Mouse (Mus musculus) forebrain, embryonic 12.5 days (tissue): Measurements from ENCODE around the gene Kcnc1. TPM values are rescaled to one million over a fixed set of nuclear protein-coding genes. Genes with fewer than 3 reads are reported as not detected.
A peak's percentile ranks its signal among the peaks of the same experiment; 100 is the strongest.

Experiments
- ATAC-seq: fragments of 200-750 bp; cut with Nextera tagmentation; 2 replicates; pipeline ENCODE4 v1.8.0; 2017; ENCODE audit warnings: moderate TSS enrichment; ENCODE audit not compliant: low FRiP score
- H3K27ac ChIP-seq: fragments of 300-500 bp; sonication (generic); 2 replicates; pipeline ENCODE4 v1.5.1; 2016; ENCODE audit warnings: mild to moderate bottlenecking
- H3K27me3 ChIP-seq: fragments of 300-500 bp; sonication (generic); 2 replicates; pipeline ENCODE4 v1.6.1; 2016; ENCODE audit warnings: mild to moderate bottlenecking
- H3K36me3 ChIP-seq: fragments of 300-500 bp; sonication (generic); replicated peaks from 2 replicates; pipeline ENCODE4 v1.6.1; 2016; ENCODE audit warnings: mild to moderate bottlenecking
- H3K4me1 ChIP-seq: fragments of 300-500 bp; sonication (generic); 2 replicates; pipeline ENCODE4 v1.6.1; 2016
- H3K4me2 ChIP-seq: fragments of 300-500 bp; sonication (generic); 2 replicates; pipeline ENCODE4 v1.6.1; 2016; ENCODE audit warnings: mild to moderate bottlenecking, moderate library complexity
- H3K4me3 ChIP-seq: fragments of 300-500 bp; sonication (generic); replicated peaks from 2 replicates; pipeline ENCODE4 v1.5.1; 2016; ENCODE audit warnings: mild to moderate bottlenecking
- H3K9ac ChIP-seq: fragments of 300-500 bp; sonication (generic); 2 replicates; pipeline ENCODE4 v1.6.1; 2016; ENCODE audit warnings: mild to moderate bottlenecking
- H3K9me3 ChIP-seq: fragments of 300-500 bp; sonication (generic); 2 replicates; pipeline ENCODE4 v1.6.1; 2016
- WGBS: fragments of 180-500 bp; shearing (Covaris S2); methylation state at CpG from one replicate; pipeline ENCODE4 v1.1.7; 2016; 5-methylcytosine and 5-hydroxymethylcytosine counted together
- polyA plus RNA-seq: library from polyadenylated mRNA; unstranded; fragments of >200 nt; fragmentation: Nextera tagmentation; extraction: Ambion mirVana; gene quantifications from 2 replicates; pipeline ENCODE4 v1.2.1, GENCODE M21; 2016

The Kcnc1 gene
- polyA plus RNA-seq, 1 experiment from 2014 or later: 4.8 TPM

DNA sequence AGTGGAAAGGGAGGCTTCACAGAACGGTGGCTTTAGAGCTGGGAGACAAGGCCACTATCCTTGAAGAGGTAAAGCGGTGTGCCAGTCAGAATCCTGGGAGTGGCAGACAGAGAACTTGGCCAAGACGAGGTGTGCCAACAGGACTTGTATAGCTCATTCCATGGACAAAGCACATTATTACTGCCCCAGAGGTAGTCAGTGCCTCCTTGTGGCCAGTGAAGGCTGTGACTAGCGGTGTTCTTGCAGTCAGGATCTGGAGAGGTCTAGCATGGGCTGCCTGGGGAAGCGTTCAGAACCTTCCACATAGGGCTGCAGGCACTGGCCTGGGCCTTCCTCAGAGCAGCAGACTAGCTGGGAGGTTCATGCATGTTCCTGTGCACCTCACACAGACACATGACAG is 39.5 kb downstream of the Kcnc1 start:
- Histone ChIP-seq H3K4me3 (no peak overlapping the region), H3K27ac (no peak overlapping the region), H3K4me1 (peaks cover 10% of the 10 kb centered on the region; the same call in 1 of the 2 replicates), H3K9ac (no peak overlapping the region), H3K4me2 (no peak overlapping the region), H3K9me3 (no peaks in the 10 kb centered on the region), H3K36me3 (no peaks in the 10 kb centered on the region), H3K27me3 (no peaks in the 10 kb centered on the region)
- 90% methylated on average over 5 of the region's 5 CpGs for WGBS
- no peak for ATAC-seq

DNA sequence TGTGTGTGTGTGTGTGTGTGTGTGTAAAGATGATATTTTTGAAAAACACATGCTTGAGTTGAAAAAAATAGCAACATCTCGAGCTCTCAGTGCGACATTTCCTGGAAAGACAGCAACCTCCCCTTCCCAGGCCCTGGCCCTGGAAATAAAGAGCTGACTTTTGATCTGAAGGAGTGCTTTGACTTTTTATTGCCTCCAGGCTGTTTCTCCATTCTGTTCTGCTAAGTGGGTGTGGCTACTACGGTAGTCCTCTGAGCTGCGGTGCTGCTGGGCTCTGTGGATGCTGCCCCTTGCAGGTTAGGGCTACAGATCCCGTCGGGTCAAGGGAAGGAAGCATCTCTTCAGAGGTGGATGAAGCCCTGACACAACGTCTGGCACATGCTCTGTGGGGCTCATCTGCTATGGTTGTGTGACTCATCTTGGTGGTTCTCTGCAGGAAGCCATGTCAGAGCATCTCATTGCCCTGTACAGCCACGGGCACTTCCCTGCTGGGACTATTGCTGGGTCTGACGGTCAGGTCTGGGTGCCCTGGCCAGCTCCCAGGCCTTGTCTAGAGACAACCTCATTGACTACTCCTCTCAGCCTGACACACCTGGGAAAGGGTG is 42.3 kb downstream of the Kcnc1 start:
- H3K4me2 ChIP-seq: no peak overlapping the region
- peaks cover 5% of the 10 kb centered on the region; the same call in 1 of the 2 replicates for H3K4me1 ChIP-seq
- WGBS: 82% methylated on average over 9 of the region's 9 CpGs
- no peak overlapping the region for H3K27ac ChIP-seq
- H3K4me3 ChIP-seq: no peak overlapping the region
- ATAC-seq: no peak
- no peaks in the 10 kb centered on the region for H3K9me3 ChIP-seq
- H3K27me3 ChIP-seq: no peaks in the 10 kb centered on the region
- no peak overlapping the region for H3K9ac ChIP-seq
- H3K36me3 ChIP-seq: no peaks in the 10 kb centered on the region; the same call in 1 of the 2 replicates

DNA sequence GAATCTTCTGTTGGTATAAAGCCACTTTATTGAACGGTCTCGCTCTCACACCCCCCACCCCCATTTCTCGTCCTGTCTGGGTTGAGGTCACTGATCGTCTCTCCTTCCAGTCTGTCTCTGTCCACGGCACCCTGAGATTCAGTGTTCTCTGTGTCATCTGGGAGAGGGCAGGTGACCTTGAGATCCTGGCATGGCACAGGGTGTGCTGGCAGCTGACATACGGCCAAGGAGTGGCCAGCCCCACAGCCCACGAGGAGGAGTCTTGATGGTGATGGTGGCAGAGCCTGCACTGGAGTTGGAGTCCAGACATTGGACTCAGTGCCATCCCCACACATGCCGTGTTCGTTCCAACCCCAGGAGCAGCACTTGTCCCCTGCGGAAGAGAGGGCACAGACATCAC is 46.9 kb downstream of the Kcnc1 start:
- Histone ChIP-seq H3K9ac (no peak overlapping the region), H3K4me2 (no peak overlapping the region), H3K27me3 (no peaks in the 10 kb centered on the region), H3K36me3 (no peaks in the 10 kb centered on the region; the same call in 1 of the 2 replicates), H3K4me1 (0 out of 2 replicates have a peak, but pooled peaks cover 5% of the 10 kb centered on the region), H3K9me3 (no peaks in the 10 kb centered on the region), H3K4me3 (no peak overlapping the region), H3K27ac (no peak overlapping the region)
- ATAC-seq: no peak
- WGBS: 90% methylated on average over 10 of the region's 10 CpGs

DNA sequence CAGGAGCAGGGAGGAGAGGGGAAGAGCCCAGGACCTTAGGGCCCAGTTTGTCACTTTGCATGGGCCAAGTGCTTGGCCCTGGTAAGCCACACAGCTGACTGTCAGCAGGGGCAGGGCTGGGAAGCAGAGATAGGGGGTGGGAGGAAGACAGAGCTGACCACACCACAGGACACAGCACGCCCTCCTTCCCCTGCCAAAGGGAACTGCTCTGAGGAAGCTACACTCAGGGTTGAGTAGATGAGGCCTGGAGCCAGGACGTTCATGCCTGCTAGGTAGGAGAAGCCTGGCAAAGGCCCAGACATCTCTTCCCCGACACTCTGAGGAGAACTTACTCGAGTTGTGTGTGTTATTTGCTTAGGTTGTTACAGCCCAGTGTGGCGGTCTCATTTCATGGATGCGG is 49.6 kb downstream of the Kcnc1 start:
- Histone ChIP-seq H3K9me3 (no peaks in the 10 kb centered on the region), H3K4me2 (no peak overlapping the region), H3K36me3 (no peaks in the 10 kb centered on the region; the same call in 1 of the 2 replicates), H3K27ac (no peak overlapping the region), H3K4me1 (peaks cover 19% of the 10 kb centered on the region), H3K4me3 (no peak overlapping the region), H3K27me3 (no peaks in the 10 kb centered on the region), H3K9ac (no peak overlapping the region)
- ATAC-seq: no peak
- WGBS: 84% methylated on average over 6 of the region's 6 CpGs

DNA sequence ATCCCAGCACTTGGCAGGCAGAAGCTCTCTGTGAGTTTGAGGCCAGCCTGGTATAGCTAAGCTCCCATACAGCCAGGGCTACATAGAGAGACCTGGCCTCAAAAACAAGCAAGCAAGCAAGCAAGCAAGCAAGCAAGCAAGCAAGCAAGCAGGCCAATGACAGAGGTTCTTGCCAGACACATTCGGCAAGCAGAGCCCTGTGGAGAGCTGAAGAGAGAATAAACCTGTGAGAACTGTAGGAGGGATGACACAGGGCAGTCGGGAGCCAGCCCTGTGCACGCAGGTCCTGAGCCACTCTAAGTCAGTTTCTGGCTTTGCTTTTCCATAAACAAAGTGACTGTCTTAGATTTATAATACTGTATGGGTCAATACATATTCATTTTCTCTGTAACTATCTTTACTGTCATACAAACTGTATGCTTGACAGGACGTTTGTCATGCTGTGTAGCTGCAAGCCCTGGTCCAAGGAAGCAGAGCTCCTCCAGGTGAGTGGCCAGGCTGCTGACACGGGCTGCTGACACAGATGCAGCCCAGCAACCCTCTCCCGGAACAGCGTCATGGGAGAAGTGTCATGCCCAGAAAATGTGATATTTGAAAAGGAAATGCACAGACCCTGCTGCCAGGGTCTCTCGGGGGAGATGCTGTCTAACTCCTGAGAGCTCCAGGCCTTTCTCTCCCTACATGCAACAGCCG is 51.3 kb downstream of the Kcnc1 start:
- Histone ChIP-seq H3K27me3 (no peaks in the 10 kb centered on the region), H3K4me2 (no peak overlapping the region), H3K9ac (no peak overlapping the region), H3K9me3 (no peaks in the 10 kb centered on the region), H3K4me1 (peaks cover 19% of the 10 kb centered on the region), H3K36me3 (no peaks in the 10 kb centered on the region), H3K27ac (no peak overlapping the region), H3K4me3 (no peak overlapping the region)
- WGBS: 67% methylated on average over 9 of the region's 9 CpGs
- no peak for ATAC-seq

DNA sequence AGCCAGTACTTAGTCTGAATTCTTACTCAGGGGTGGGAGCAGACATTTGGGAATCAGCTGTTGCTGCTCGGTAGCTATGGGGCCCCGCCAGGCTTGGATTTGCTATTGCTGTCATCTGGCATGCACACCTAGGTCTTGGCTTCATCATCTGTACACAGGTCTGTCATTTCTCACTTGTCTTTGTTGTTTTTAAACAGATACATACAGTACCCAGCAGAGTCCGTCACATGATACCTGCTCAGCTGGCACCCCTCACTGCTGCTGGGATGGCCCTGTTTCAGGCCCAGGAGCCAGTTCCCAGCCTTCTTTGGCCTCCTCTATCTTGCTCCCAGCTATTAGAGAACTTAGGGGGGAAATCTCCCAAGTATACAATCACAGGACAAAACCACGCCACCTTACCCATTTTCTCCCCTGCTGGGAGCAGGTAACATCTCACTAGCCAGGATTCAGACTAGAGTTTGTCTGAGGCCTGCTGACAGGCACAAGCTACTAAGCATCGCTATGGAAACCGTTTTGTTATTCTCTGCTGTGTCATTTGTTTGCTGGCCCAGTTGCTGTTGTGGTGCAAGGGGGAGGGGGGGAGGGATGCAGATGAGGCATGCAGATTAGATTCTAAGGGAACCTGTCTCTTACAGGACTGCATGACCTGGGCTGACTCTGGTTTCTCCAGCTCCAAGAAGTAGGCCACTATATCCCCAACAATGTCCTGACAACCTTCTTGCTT is 52.8 kb downstream of the Kcnc1 start:
- Histone ChIP-seq H3K4me1 (peaks cover 26% of the 10 kb centered on the region), H3K4me2 (no peak overlapping the region; the same call in 1 of the 2 replicates), H3K36me3 (no peaks in the 10 kb centered on the region), H3K9me3 (no peaks in the 10 kb centered on the region), H3K27me3 (no peaks in the 10 kb centered on the region), H3K27ac (0 out of 2 replicates have a peak overlapping the region, but pooled peaks have one; percentile 36), H3K4me3 (no peak overlapping the region), H3K9ac (no peak overlapping the region)
- 54% methylated on average over 6 of the region's 6 CpGs for WGBS
- 0 out of 2 replicates have a peak, but pooled peaks have one; percentile 39 for ATAC-seq

DNA sequence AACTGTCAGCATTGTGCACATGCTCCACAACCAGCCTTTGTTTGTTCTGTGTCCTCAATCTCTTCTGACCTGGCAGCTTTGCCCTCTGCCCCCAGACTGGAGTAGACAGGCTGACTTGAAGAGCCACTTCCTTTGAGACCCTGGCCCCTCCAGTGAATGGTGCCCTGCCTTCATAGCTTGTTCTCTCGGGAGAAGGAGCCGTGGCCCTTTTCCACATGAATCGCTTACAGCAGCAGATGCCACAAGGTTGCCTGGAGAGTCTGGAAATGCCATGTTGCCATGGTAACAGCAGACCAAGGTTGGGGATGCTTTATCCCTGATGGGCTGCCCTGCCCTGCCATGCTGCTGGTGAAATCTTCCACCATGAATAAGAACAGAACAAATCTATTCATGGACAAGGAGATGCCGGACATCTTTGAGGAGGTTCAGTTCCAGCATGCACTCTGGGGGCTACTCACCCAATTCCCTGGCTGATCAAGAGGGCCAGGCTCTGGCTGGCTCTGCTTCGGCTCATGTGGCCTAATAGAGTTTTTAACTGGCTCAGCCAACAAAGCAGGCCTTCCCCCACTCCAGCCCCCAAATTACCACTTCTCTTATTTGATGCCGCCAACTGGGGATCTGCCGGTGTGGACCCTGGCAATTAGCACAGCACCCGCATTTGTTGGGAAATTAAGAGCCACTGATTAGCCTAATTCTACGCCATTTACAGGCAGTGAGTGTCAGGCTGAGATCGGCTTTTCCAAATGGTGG is 57.8 kb downstream of the Kcnc1 start:
- H3K9ac ChIP-seq: no peak overlapping the region
- peaks cover 4% of the 10 kb centered on the region; the same call in 1 of the 2 replicates for H3K27me3 ChIP-seq
- H3K27ac ChIP-seq: peak overlapping the region; percentile 85
- WGBS: 10% methylated on average over 10 of the region's 10 CpGs
- no peaks in the 10 kb centered on the region for H3K9me3 ChIP-seq
- 0 out of 2 replicates have a peak overlapping the region, but pooled peaks have one; percentile 19 for H3K4me2 ChIP-seq
- no peaks in the 10 kb centered on the region for H3K36me3 ChIP-seq
- peak; percentile 91 for ATAC-seq
- H3K4me1 ChIP-seq: peaks cover 26% of the 10 kb centered on the region
- H3K4me3 ChIP-seq: no peak overlapping the region

DNA sequence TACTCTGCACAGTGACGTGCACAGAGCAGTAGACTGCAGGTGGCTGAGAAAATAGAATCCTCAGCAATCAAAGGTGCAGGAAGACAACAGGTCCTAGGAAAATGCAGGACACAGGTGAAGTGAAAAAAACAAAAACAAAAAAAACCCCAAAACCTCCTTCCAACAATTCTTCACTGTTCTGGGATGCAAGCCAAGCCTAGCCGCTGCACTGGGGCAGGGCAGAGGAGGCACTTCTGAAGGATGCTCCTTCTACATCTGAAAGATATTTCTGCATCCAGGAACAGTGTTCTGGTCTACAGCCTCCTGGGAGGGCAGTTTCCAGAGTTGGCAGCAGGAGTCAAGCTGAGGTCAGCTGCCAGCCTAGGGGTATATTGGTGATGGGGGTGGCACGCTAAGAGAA is 61.6 kb downstream of the Kcnc1 start:
- ATAC-seq: no peak
- peaks cover 24% of the 10 kb centered on the region for H3K4me1 ChIP-seq
- WGBS: 77% methylated on average over 3 of the region's 3 CpGs

DNA sequence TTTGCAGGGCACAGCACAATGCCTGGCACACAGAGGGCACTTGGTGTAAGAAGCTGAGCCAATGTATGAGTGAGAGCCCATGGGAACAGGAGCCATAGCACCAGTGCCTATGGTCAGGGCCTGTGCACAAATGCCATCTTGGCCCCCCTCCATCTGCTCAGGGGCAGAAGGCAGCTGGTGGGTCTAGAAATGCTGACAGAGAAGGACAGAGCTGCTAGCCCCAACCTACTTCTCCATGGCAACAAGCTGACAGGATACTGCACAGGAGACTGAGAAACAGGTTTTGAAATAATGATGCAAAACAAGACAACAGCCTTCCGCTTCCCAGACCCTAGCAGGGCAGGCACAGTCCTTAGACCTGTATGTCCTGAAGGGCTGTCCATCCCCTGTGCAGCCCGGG is 62.9 kb downstream of the Kcnc1 start:
- H3K4me1 ChIP-seq: peaks cover 16% of the 10 kb centered on the region

More for the DNA sequence above, 61.6 kb downstream of the Kcnc1 start:
- Histone ChIP-seq H3K9me3 (no peaks in the 10 kb centered on the region), H3K9ac (no peak overlapping the region), H3K27me3 (peaks cover 4% of the 10 kb centered on the region; the same call in 1 of the 2 replicates), H3K36me3 (no peaks in the 10 kb centered on the region), H3K4me3 (no peak overlapping the region), H3K27ac (no peak overlapping the region), H3K4me2 (no peak overlapping the region)

DNA sequence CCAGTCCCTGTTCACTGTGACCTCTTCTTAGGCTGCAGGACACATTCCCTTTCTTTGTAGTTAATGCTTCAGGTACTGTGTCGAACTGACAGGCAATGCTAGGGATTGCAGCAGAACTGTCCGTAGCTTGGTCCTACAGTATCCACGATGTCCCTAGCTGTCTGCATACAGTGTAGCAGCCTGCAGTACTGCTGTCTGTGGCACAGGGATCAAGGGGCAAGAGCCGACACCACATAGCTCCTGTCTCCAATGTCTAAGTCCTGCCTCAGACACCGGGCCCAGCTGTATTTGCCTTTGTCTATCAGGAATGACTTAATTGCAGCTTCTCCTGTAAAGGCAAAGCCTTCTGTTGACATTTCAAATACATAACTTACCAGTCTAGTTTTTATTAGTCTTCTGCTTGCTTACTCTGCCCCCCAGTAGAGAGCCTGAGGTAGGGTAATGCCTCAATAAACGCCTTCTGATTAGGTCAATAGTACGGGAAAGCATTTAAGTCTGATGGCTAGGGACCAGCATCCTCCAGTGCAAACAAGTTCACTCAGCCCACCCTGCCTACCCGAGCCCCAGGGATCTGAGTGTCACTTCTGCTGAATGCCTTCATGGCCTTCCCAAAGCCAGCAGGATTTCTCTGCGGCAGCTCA is 63.4 kb downstream of the Kcnc1 start:
- 82% methylated on average over 9 of the region's 9 CpGs for WGBS
- peaks cover 11% of the 10 kb centered on the region for H3K4me1 ChIP-seq
- H3K9me3 ChIP-seq: no peaks in the 10 kb centered on the region
- H3K36me3 ChIP-seq: no peaks in the 10 kb centered on the region
- H3K9ac ChIP-seq: no peak overlapping the region
- no peak overlapping the region for H3K4me3 ChIP-seq
- peaks cover 4% of the 10 kb centered on the region; the same call in 1 of the 2 replicates for H3K27me3 ChIP-seq
- H3K4me2 ChIP-seq: no peak overlapping the region
- ATAC-seq: peak; percentile 49; the same call in 1 of the 2 replicates
- peak overlapping the region; percentile 44; the same call in 1 of the 2 replicates for H3K27ac ChIP-seq

More for the DNA sequence above, 62.9 kb downstream of the Kcnc1 start:
- Histone ChIP-seq H3K4me3 (no peak overlapping the region), H3K9ac (no peak overlapping the region), H3K4me2 (no peak overlapping the region), H3K27ac (peak overlapping the region; percentile 44; the same call in 1 of the 2 replicates), H3K27me3 (peaks cover 4% of the 10 kb centered on the region; the same call in 1 of the 2 replicates), H3K36me3 (no peaks in the 10 kb centered on the region), H3K9me3 (no peaks in the 10 kb centered on the region)
- ATAC-seq: no peak
- 76% methylated on average over 2 of the region's 2 CpGs for WGBS

DNA sequence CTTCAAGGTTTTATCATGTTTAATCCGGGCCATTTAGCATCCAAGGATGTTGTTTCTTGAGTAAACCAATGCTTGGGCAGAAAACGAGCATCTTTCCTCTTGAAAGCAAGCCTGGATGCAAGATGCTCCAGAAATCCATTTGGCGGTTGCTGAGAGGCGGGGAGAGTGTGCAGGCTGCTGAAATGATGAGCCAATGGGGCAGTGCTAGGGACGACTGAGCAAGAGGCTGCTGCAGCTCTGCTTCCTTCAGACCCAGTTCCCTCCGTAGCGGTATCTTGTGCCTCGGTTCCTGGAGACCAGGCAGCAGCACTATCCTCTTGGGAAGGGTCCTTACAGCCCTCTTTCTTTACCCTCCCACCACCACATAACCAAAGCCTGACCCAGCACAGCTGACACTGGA is 66.0 kb downstream of the Kcnc1 start:
- H3K9me3 ChIP-seq: no peaks in the 10 kb centered on the region
- no peak overlapping the region for H3K9ac ChIP-seq
- no peak overlapping the region for H3K4me3 ChIP-seq
- no peaks in the 10 kb centered on the region for H3K36me3 ChIP-seq
- H3K4me1 ChIP-seq: peaks cover 9% of the 10 kb centered on the region
- WGBS: 68% methylated on average over 8 of the region's 8 CpGs
- ATAC-seq: no peak
- H3K27me3 ChIP-seq: peaks cover 2% of the 10 kb centered on the region; the same call in 1 of the 2 replicates
- H3K27ac ChIP-seq: no peak overlapping the region
- H3K4me2 ChIP-seq: no peak overlapping the region
